Mouse (Mus musculus) limb, embryonic 14.5 days (tissue): ENCODE measurements at regions not wholly inside any gene's neighbourhood (a gene's known extent, or its start where the extent isn't known, plus 50 kb on each side); places are given as distances from the start of the nearest gene placed in this dataset.
"Not testable (repeated sequence)": the region's sequence is repeated elsewhere in the genome, so short reads cannot be mapped to it uniquely, and the experiment has no call there.

Experiments
- ATAC-seq: fragments of 200-750 bp; cut with Nextera tagmentation; 2 replicates; pipeline ENCODE4 v1.8.0; 2017; ENCODE audit warnings: low read depth, moderate number of reproducible peaks, moderate TSS enrichment; ENCODE audit not compliant: low FRiP score
- DNase-seq: peaks from one replicate; pipeline ENCODE4 v3.0.0-alpha.2; 2015; ENCODE audit warnings: low spot score
- H3K27ac ChIP-seq: fragments of 300-500 bp; sonication (generic); replicated peaks from 2 replicates; pipeline ENCODE4 v1.5.1; 2014; ENCODE audit warnings: low read depth, mild to moderate bottlenecking, low read length, moderate library complexity, mixed read lengths
- H3K27me3 ChIP-seq: fragments of 300-500 bp; sonication (generic); 2 replicates; pipeline ENCODE4 v1.6.1; 2014; ENCODE audit warnings: low read length, mixed read lengths; ENCODE audit not compliant: control insufficient read depth, insufficient read depth
- H3K36me3 ChIP-seq: fragments of 300-500 bp; sonication (generic); 2 replicates; pipeline ENCODE4 v1.6.1; 2014; ENCODE audit warnings: mild to moderate bottlenecking, low read length, moderate library complexity, mixed read lengths; ENCODE audit not compliant: control insufficient read depth, insufficient read depth
- H3K4me1 ChIP-seq: fragments of 300-500 bp; sonication (generic); 2 replicates; pipeline ENCODE4 v1.6.1; 2014; ENCODE audit warnings: antibody characterized with exemption, low read length, mixed read lengths; ENCODE audit not compliant: control insufficient read depth, insufficient read depth
- H3K4me2 ChIP-seq: fragments of 300-500 bp; sonication (generic); replicated peaks from 2 replicates; pipeline ENCODE4 v1.6.1; 2014; ENCODE audit warnings: low read depth, mild to moderate bottlenecking, low read length, moderate library complexity; ENCODE audit not compliant: severe bottlenecking
- H3K4me3 ChIP-seq: fragments of 300-500 bp; sonication (generic); replicated peaks from 2 replicates; pipeline ENCODE4 v1.5.1; 2014; ENCODE audit warnings: low read length
- H3K9ac ChIP-seq: fragments of 300-500 bp; sonication (generic); 2 replicates; pipeline ENCODE4 v1.6.1; 2014; ENCODE audit warnings: mild to moderate bottlenecking, low read depth, low read length, moderate library complexity; ENCODE audit not compliant: severe bottlenecking
- H3K9me3 ChIP-seq: fragments of 300-500 bp; sonication (generic); 2 replicates; pipeline ENCODE4 v1.6.1; 2016; ENCODE audit warnings: low read length; ENCODE audit not compliant: control insufficient read depth
- POLR2A ChIP-seq: fragments of 200-500 bp; IDR thresholded peaks from 2 replicates; pipeline ENCODE4 v1.8.0; 2012; ENCODE audit warnings: inconsistent platforms, mild to moderate bottlenecking, moderate library complexity, borderline replicate concordance; ENCODE audit not compliant: insufficient read depth, insufficient read length; ENCODE audit errors: extremely low read depth
- WGBS: fragments of 180-500 bp; shearing (Covaris S2); extraction: QIAGEN DNeasy Blood & Tissue Kit; methylation state at CpG from one replicate; pipeline ENCODE4 v1.1.7; 2014; 5-methylcytosine and 5-hydroxymethylcytosine counted together

DNA sequence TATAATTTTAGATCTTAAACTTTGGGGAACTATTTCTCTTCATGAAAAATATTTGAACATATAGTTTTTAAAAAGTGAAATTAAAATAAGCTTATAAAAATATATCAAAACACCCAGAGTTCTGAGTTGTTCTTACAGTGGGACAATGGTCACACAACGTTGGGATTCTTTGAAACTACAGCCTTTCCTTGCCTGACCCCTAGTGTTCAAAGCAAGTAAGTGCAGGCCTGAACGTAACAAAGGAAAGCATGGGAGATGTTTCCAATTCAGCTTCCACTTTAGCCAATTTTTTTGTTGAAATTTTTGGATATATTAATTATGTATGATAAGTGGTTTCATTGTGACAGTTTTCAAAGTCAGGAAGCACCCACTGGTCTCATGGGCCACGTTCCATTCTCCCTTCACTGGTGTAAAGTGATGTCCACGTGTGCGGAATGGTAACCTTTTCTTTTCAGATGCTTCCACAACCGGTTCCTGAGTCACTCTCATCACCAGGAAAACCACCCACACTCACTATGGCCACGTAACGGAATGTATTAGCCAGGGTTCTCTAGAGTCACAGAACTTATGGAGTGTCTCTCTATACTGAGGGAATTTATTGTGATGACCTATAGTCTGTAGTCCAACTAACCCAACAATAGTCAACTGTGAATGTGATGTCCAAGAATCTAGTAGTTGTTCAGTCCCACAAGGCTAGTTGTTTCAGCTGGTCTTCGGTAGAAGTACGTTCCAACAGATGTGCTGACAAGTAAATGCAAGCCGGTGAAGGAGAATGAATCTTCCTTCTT is 317.3 kb downstream of the Prdm13 start:
- no peaks in the 10 kb centered on the region for H3K27me3 ChIP-seq
- H3K4me2 ChIP-seq = no peak overlapping the region
- H3K4me1 ChIP-seq = no peaks in the 10 kb centered on the region
- ATAC-seq = peak; percentile 67
- H3K4me3 ChIP-seq = no peak overlapping the region
- H3K27ac ChIP-seq = no peak overlapping the region
- WGBS = 68% methylated on average over 11 of the region's 11 CpGs
- DNase-seq = peak; percentile 8
- H3K36me3 ChIP-seq = no peaks in the 10 kb centered on the region
- no peak overlapping the region for H3K9ac ChIP-seq
- no peaks in the 10 kb centered on the region for H3K9me3 ChIP-seq
- TF ChIP-seq POLR2A = no peak

DNA sequence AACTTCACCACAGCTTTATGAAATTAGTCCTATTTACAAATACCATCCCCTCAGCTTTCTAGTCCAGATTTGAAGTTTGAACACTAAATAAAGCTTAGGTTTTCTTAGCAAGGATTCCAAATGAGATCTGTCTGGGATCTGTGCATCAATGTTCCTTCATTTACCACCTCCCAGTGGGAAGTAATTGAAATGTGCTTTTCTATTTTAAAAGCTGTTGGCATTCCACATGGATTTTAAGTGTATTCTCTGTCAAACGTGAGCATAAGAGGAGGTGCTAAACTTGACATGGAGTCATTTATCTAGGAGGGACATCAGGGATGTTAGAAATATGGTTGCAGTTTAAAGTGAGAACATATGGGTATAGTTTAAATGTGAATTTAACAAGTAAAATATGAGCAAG is 364.0 kb downstream of the Prdm13 start:
- Histone ChIP-seq H3K36me3 (no peaks in the 10 kb centered on the region), H3K4me1 (no peaks in the 10 kb centered on the region), H3K27me3 (no peaks in the 10 kb centered on the region), H3K9me3 (no peaks in the 10 kb centered on the region), H3K9ac (no peak overlapping the region), H3K27ac (no peak overlapping the region), H3K4me2 (no peak overlapping the region), H3K4me3 (no peak overlapping the region)
- DNase-seq (no peak), ATAC-seq (no peak)
- no peak for TF ChIP-seq POLR2A
- WGBS = 39% methylated on average over 1 of the region's 1 CpGs

DNA sequence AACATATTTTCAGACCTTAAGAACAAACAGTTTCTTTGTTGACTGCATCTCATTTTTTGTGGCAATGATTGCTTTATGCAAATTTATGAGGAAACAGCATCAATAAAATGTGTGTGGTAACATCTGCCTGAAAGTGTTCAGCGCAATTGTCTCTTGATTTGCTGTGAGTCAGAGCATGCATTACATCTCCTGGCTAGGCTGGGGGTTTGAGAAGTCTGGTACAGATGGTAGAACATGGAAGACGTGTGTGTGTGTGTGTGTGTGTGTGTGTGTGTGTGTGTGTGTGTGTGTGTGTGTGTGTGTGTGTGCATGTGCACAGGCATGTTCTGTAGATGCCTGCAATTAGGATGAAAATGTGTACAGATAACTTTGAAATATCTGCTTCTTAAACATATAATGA is 376.5 kb downstream of the Prdm13 start:
- ATAC-seq, DNase-seq, H3K27me3 ChIP-seq, H3K36me3 ChIP-seq, H3K4me1 ChIP-seq, H3K4me3 ChIP-seq, H3K27ac ChIP-seq, H3K9ac ChIP-seq, H3K4me2 ChIP-seq, H3K9me3 ChIP-seq: not testable (repeated sequence)
- 81% methylated on average over 2 of the region's 2 CpGs for WGBS

DNA sequence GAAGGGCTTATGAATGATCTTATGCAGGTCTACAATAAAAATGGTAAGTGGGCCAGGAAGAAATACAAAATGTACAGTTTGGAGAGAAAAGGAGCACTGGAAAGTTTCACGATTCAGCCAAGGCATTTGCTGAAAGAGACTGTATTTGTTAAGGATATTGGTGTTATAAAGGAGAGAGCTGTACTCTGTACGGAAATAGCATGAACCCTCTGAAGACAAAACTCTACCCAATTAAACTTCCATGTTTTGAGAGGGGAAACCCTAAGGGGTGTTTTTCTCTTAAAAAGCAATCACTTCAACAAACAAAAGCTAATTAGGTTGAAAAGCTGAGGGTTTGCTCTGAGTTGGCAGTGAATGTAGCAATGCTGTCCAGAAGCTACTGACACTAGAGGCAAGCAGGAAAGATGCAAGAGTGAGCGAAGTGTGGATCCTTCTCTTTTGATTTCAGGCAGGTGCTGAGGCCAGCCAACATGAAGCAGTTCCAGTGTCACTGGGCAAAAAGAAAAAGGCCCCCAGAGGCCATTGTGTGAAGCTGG is 378.2 kb downstream of the Prdm13 start:
- DNase-seq (no peak), ATAC-seq (no peak)
- no peak overlapping the region for H3K27ac ChIP-seq
- H3K4me1 ChIP-seq = no peaks in the 10 kb centered on the region
- 71% methylated on average over 3 of the region's 3 CpGs for WGBS
- no peaks in the 10 kb centered on the region for H3K9me3 ChIP-seq
- H3K36me3 ChIP-seq = no peaks in the 10 kb centered on the region
- H3K4me2 ChIP-seq = no peak overlapping the region
- no peak overlapping the region for H3K9ac ChIP-seq
- H3K27me3 ChIP-seq = no peaks in the 10 kb centered on the region
- no peak for TF ChIP-seq POLR2A
- no peak overlapping the region for H3K4me3 ChIP-seq

DNA sequence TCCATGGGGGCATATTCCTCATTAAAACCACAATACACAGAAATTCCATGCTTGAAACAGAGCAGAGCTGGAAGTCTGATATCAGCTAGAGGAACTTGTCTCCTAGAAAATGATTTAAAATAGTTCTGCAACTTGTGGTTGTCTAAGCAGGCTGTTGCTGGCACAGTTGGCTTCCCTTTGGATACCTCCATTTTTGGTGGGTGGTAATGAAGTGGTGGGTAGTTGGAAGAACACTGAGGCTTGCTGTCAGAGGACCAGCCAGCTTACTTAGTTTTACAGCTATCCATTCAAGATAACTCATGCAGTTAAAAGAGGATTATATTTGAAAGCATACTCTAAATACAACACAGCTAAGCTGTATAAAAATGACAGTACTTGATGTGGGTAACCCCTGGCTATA is 385.6 kb downstream of the Prdm13 start:
- Histone ChIP-seq H3K36me3 (no peaks in the 10 kb centered on the region), H3K27ac (no peak overlapping the region), H3K4me3 (no peak overlapping the region), H3K9ac (no peak overlapping the region), H3K27me3 (no peaks in the 10 kb centered on the region), H3K4me2 (no peak overlapping the region), H3K9me3 (no peaks in the 10 kb centered on the region), H3K4me1 (no peaks in the 10 kb centered on the region)
- no peak for TF ChIP-seq POLR2A
- DNase-seq = no peak
- ATAC-seq = no peak

DNA sequence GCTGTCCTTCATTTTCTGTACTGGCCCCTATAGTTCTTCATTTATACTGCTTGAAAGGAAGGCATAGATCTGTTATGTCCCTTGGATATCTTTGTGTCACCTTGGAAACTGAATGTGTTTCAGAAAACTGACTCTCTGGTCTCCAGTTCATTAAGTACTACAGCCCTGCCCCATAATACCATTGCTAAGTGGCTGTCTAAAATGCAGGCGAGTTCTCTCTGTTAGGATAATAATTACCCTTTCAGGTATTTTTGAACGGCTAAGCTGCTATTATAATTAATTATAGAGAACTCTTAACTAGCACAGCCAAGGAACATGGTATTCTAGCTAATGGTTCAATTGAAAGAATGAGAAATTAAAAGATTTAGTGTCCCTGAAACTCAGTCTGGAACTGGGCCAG is 418.5 kb downstream of the Prdm13 start:
- H3K9me3 ChIP-seq = no peaks in the 10 kb centered on the region
- no peak overlapping the region for H3K4me2 ChIP-seq
- no peak overlapping the region for H3K27ac ChIP-seq
- DNase-seq (no peak), ATAC-seq (no peak)
- no peak overlapping the region for H3K9ac ChIP-seq
- H3K4me1 ChIP-seq = no peaks in the 10 kb centered on the region
- TF ChIP-seq POLR2A = no peak
- H3K36me3 ChIP-seq = no peaks in the 10 kb centered on the region
- no peaks in the 10 kb centered on the region for H3K27me3 ChIP-seq
- WGBS = 56% methylated on average over 2 of the region's 2 CpGs
- H3K4me3 ChIP-seq = no peak overlapping the region
